Mouse (Mus musculus): ENCODE data around the gene Gm20458.

DNA sequence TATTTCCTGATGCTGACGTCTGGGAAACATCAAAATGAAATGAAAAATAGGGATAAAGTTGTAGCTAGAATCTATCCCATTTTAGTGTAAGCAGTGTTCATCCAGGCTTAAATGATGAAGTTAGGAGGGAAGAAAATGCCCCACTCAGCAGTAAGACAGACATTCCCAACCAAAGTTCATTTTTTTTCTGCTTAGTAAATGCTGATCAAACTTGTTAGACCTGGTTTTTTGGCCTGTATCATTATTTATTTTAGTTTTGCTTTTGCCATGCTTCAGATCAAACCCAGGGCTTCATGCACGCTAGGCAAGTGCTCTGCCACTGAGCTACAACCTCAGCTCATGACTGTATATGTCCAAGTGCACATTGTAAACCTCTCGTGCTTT lies 14.7 kb upstream of the Gm20458 start:
- TF ChIP-seq POLR2A (IDR thresholded peaks at IDR 0.05; ENCODE audit: insufficient read length, low read depth) (no peak), MYOG (IDR thresholded peaks at IDR 0.05; ENCODE audit: control insufficient read depth in 1 of 3, insufficient read depth in 1 of 3, insufficient read length in 2 of 3, low read depth in 2 of 3) (no peak), USF1 (IDR thresholded peaks at IDR 0.05; ENCODE audit: low read depth) (no peak), POLR2AphosphoS2 (IDR thresholded peaks at IDR 0.05; ENCODE audit: insufficient read length, low read depth) (no peak), MAX (IDR thresholded peaks at IDR 0.05; ENCODE audit: low read depth) (no peak), CEBPB (IDR thresholded peaks at IDR 0.05; ENCODE audit: insufficient read depth, poor library complexity, severe bottlenecking) (no peak), TCF12 (IDR thresholded peaks at IDR 0.05; ENCODE audit: insufficient read depth, poor library complexity, severe bottlenecking) (no peak)

Data from myocyte (in vitro differentiated cells).